Mouse (Mus musculus) heart, embryonic 16.5 days (tissue): ENCODE results near the gene Ppef1. TPM values are rescaled to one million over a fixed set of nuclear protein-coding genes. Genes with fewer than 3 reads are reported as not detected.

Experiments
- ATAC-seq: fragments of 200-750 bp; cut with Nextera tagmentation; replicated peaks from 2 replicates; pipeline ENCODE4 v1.8.0; 2017; ENCODE audit warnings: moderate number of reproducible peaks; ENCODE audit not compliant: insufficient read depth, low FRiP score; ENCODE audit errors: extremely low read depth
- H3K27ac ChIP-seq: fragments of 300-500 bp; sonication (generic); 2 replicates; pipeline ENCODE4 v1.5.1; 2014; ENCODE audit warnings: mild to moderate bottlenecking, low read length, control low read depth, moderate library complexity
- H3K27me3 ChIP-seq: fragments of 300-500 bp; sonication (generic); 2 replicates; pipeline ENCODE4 v1.6.1; 2014; ENCODE audit warnings: low read length, mixed read lengths; ENCODE audit not compliant: control insufficient read depth, insufficient read depth
- H3K36me3 ChIP-seq: fragments of 300-500 bp; sonication (generic); 2 replicates; pipeline ENCODE4 v1.6.1; 2014; ENCODE audit not compliant: control insufficient read depth, insufficient read depth
- H3K4me1 ChIP-seq: fragments of 300-500 bp; sonication (generic); 2 replicates; pipeline ENCODE4 v1.6.1; 2014; ENCODE audit warnings: low read length, mixed read lengths; ENCODE audit not compliant: control insufficient read depth, insufficient read depth
- H3K4me2 ChIP-seq: fragments of 300-500 bp; sonication (generic); 2 replicates; pipeline ENCODE4 v1.6.1; 2014; ENCODE audit warnings: low read depth, mild to moderate bottlenecking, control low read depth, low read length
- H3K4me3 ChIP-seq: fragments of 300-500 bp; sonication (generic); 2 replicates; pipeline ENCODE4 v1.5.1; 2014; ENCODE audit warnings: mild to moderate bottlenecking, control low read depth, low read length
- H3K9ac ChIP-seq: fragments of 300-500 bp; sonication (generic); 2 replicates; pipeline ENCODE4 v1.6.1; 2014; ENCODE audit warnings: low read length, control low read depth
- H3K9me3 ChIP-seq: fragments of 300-500 bp; sonication (generic); replicated peaks from 2 replicates; pipeline ENCODE4 v1.6.1; 2016; ENCODE audit warnings: low read length; ENCODE audit not compliant: control insufficient read depth
- WGBS: fragments of 180-500 bp; shearing (Covaris S2); extraction: QIAGEN DNeasy Blood & Tissue Kit; methylation state at CpG from one replicate; pipeline ENCODE4 v1.1.7; 2014; 5-methylcytosine and 5-hydroxymethylcytosine counted together
- polyA plus RNA-seq: library from polyadenylated mRNA; unstranded; fragments of >200 nt; fragmentation: Nextera tagmentation; extraction: Ambion mirVana; gene quantifications from 2 replicates; pipeline ENCODE4 v1.2.1, GENCODE M21; 2015

The Ppef1 gene
- polyA plus RNA-seq, 1 experiment from 2014 or later, result not detected

- Histone ChIP-seq H3K36me3 (no peaks in the 10 kb centered on the region), H3K9ac (no peak overlapping the region), H3K27me3 (no peaks in the 10 kb centered on the region), H3K4me3 (no peak overlapping the region), H3K4me1 (no peaks in the 10 kb centered on the region), H3K27ac (no peak overlapping the region), H3K9me3 (no peaks in the 10 kb centered on the region; the same call in 1 of the 2 replicates), H3K4me2 (no peak overlapping the region)
- 55% methylated on average over 1 of the region's 1 CpGs for WGBS
- no peak for ATAC-seq
Observed at GRCm38 (mm10) chrX:160745399-160745798, 9.8 kb upstream of the Ppef1 start.

- no peaks in the 10 kb centered on the region for H3K27me3 ChIP-seq
- H3K27ac ChIP-seq, result no peak overlapping the region
- H3K4me1 ChIP-seq, result no peaks in the 10 kb centered on the region
- no peak overlapping the region for H3K4me3 ChIP-seq
- H3K9me3 ChIP-seq, result no peaks in the 10 kb centered on the region
- ATAC-seq, result no peak
- H3K9ac ChIP-seq, result no peak overlapping the region
- no peaks in the 10 kb centered on the region for H3K36me3 ChIP-seq
- H3K4me2 ChIP-seq, result no peak overlapping the region
- WGBS, result 42% methylated on average over 1 of the region's 1 CpGs
Observed at GRCm38 (mm10) chrX:160699171-160699570, 36.4 kb downstream of the Ppef1 start.

GRCm38 (mm10) chrX:160691559-160691958 lies 44.0 kb downstream of the Ppef1 start:
- ATAC-seq, result no peak
- Histone ChIP-seq H3K4me2 (no peak overlapping the region), H3K4me3 (no peak overlapping the region), H3K9ac (no peak overlapping the region), H3K4me1 (no peaks in the 10 kb centered on the region), H3K27me3 (no peaks in the 10 kb centered on the region), H3K9me3 (no peaks in the 10 kb centered on the region), H3K36me3 (no peaks in the 10 kb centered on the region), H3K27ac (no peak overlapping the region)
- 80% methylated on average over 3 of the region's 3 CpGs for WGBS

GRCm38 (mm10) chrX:160690094-160690493 lies 45.5 kb downstream of the Ppef1 start:
- no peak overlapping the region for H3K9ac ChIP-seq
- H3K4me3 ChIP-seq, result no peak overlapping the region
- no peak overlapping the region for H3K27ac ChIP-seq
- 81% methylated on average over 2 of the region's 2 CpGs for WGBS
- no peaks in the 10 kb centered on the region for H3K36me3 ChIP-seq
- no peaks in the 10 kb centered on the region for H3K27me3 ChIP-seq
- H3K4me1 ChIP-seq, result no peaks in the 10 kb centered on the region
- no peak for ATAC-seq
- no peaks in the 10 kb centered on the region for H3K9me3 ChIP-seq
- no peak overlapping the region for H3K4me2 ChIP-seq

- WGBS, result 76% methylated on average over 1 of the region's 1 CpGs
- H3K4me2 ChIP-seq, result no peak overlapping the region
- no peak for ATAC-seq
Observed at GRCm38 (mm10) chrX:160669992-160670391, 65.6 kb downstream of the Ppef1 start.

GRCm38 (mm10) chrX:160610882-160611644 lies 124.5 kb downstream of the Ppef1 start:
- WGBS, result 56% methylated on average over 4 of the region's 4 CpGs

More at GRCm38 (mm10) chrX:160669992-160670391, 65.6 kb downstream of the Ppef1 start:
- no peaks in the 10 kb centered on the region for H3K27me3 ChIP-seq
- H3K36me3 ChIP-seq, result no peaks in the 10 kb centered on the region
- H3K4me1 ChIP-seq, result no peaks in the 10 kb centered on the region
- H3K27ac ChIP-seq, result no peak overlapping the region
- no peak overlapping the region for H3K9ac ChIP-seq
- H3K9me3 ChIP-seq, result no peaks in the 10 kb centered on the region
- no peak overlapping the region for H3K4me3 ChIP-seq

GRCm38 (mm10) chrX:160610482-160610881 lies 125.1 kb downstream of the Ppef1 start:
- Histone ChIP-seq H3K4me3 (no peak overlapping the region), H3K36me3 (no peaks in the 10 kb centered on the region), H3K9me3 (no peaks in the 10 kb centered on the region), H3K27ac (no peak overlapping the region), H3K27me3 (no peaks in the 10 kb centered on the region), H3K4me1 (peaks cover 3% of the 10 kb centered on the region), H3K9ac (no peak overlapping the region), H3K4me2 (no peak overlapping the region)
- WGBS, result 80% methylated on average over 2 of the region's 2 CpGs
- no peak for ATAC-seq

More at GRCm38 (mm10) chrX:160610882-160611644, 124.5 kb downstream of the Ppef1 start:
- no peak overlapping the region for H3K4me3 ChIP-seq
- ATAC-seq, result no peak
- H3K27ac ChIP-seq, result no peak overlapping the region
- H3K4me1 ChIP-seq, result no peaks in the 10 kb centered on the region; the same call in 1 of the 2 replicates
- H3K9me3 ChIP-seq, result no peaks in the 10 kb centered on the region
- H3K36me3 ChIP-seq, result no peaks in the 10 kb centered on the region
- no peaks in the 10 kb centered on the region for H3K27me3 ChIP-seq
- no peak overlapping the region for H3K9ac ChIP-seq
- H3K4me2 ChIP-seq, result no peak overlapping the region

- ATAC-seq, result no peak
- no peak overlapping the region for H3K9ac ChIP-seq
- H3K27ac ChIP-seq, result no peak overlapping the region
- no peak overlapping the region for H3K4me2 ChIP-seq
- peaks cover 7% of the 10 kb centered on the region for H3K4me1 ChIP-seq
- no peaks in the 10 kb centered on the region for H3K36me3 ChIP-seq
- no peaks in the 10 kb centered on the region for H3K9me3 ChIP-seq
- H3K27me3 ChIP-seq, result no peaks in the 10 kb centered on the region
- H3K4me3 ChIP-seq, result no peak overlapping the region
- whole genome bisulfite sequencing, result 30% methylated on average over 3 of the region's 3 CpGs
Observed at GRCm38 (mm10) chrX:160609849-160610248, 125.7 kb downstream of the Ppef1 start.

- no peak overlapping the region; the same call in 1 of the 2 replicates for H3K4me2 ChIP-seq
- H3K9ac ChIP-seq, result no peak overlapping the region
- 47% methylated on average over 6 of the region's 6 CpGs for WGBS
- peak; percentile 39 for ATAC-seq
- H3K9me3 ChIP-seq, result no peaks in the 10 kb centered on the region
- no peaks in the 10 kb centered on the region for H3K27me3 ChIP-seq
- H3K27ac ChIP-seq, result peak overlapping the region; percentile 85
- H3K4me3 ChIP-seq, result no peak overlapping the region
- H3K4me1 ChIP-seq, result peaks cover 33% of the 10 kb centered on the region
- no peaks in the 10 kb centered on the region for H3K36me3 ChIP-seq
Observed at GRCm38 (mm10) chrX:160603981-160604541, 131.5 kb downstream of the Ppef1 start.
